Mouse (Mus musculus): Measurements from ENCODE around the gene Tram2. TPM values are rescaled to one million over a fixed set of nuclear protein-coding genes. Genes with fewer than 3 reads are reported as not detected.
A peak's percentile ranks its signal among the peaks of the same experiment; 100 is the strongest.

Gene Tram2
- polyA plus RNA-seq, 1 experiment from 2014 or later: 9.1 TPM

GRCm38 (mm10) chr1:21064153-21064552 lies 14.9 kb downstream of the Tram2 start:
- Histone ChIP-seq H3K36me3 (peaks cover 23% of the 10 kb centered on the region), H3K4me3 (no peak overlapping the region), H3K27me3 (no peaks in the 10 kb centered on the region), H3K27ac (no peak overlapping the region), H3K9me3 (peaks cover 5% of the 10 kb centered on the region; the same call in 1 of the 2 replicates), H3K4me1 (peaks cover 5% of the 10 kb centered on the region; the same call in 1 of the 2 replicates), H3K9ac (no peak overlapping the region), H3K4me2 (no peak overlapping the region)
- no peak for ATAC-seq (ENCODE audit: insufficient number of reproducible peaks, insufficient read depth, low FRiP score, low TSS enrichment, low read depth)
- 91% methylated on average over 5 of the region's 5 CpGs for WGBS

GRCm38 (mm10) chr1:21059385-21060109 lies 19.5 kb downstream of the Tram2 start:
- Histone ChIP-seq H3K9ac (no peak overlapping the region), H3K4me2 (no peak overlapping the region), H3K36me3 (peaks cover 21% of the 10 kb centered on the region; the same call in 1 of the 2 replicates), H3K4me3 (no peak overlapping the region), H3K4me1 (peaks cover 5% of the 10 kb centered on the region; the same call in 1 of the 2 replicates), H3K27ac (no peak overlapping the region), H3K9me3 (0 out of 2 replicates have a peak, but pooled peaks cover 4% of the 10 kb centered on the region), H3K27me3 (no peaks in the 10 kb centered on the region)
- no peak for ATAC-seq (ENCODE audit: insufficient number of reproducible peaks, insufficient read depth, low FRiP score, low TSS enrichment, low read depth)
- WGBS: 90% methylated on average over 5 of the region's 5 CpGs

- H3K9me3 ChIP-seq: 0 out of 2 replicates have a peak, but pooled peaks cover under 1% of the 10 kb centered on the region
- ATAC-seq (ENCODE audit: insufficient number of reproducible peaks, insufficient read depth, low FRiP score, low TSS enrichment, low read depth): no peak
- 58% methylated on average over 9 of the region's 9 CpGs for WGBS
- no peak overlapping the region for H3K9ac ChIP-seq
- no peaks in the 10 kb centered on the region for H3K27me3 ChIP-seq
- H3K4me3 ChIP-seq: no peak overlapping the region
- peak overlapping the region; percentile 58 for H3K27ac ChIP-seq
- H3K4me2 ChIP-seq: no peak overlapping the region
- H3K4me1 ChIP-seq: peaks cover 29% of the 10 kb centered on the region
- H3K36me3 ChIP-seq: peaks cover 4% of the 10 kb centered on the region; the same call in 1 of the 2 replicates
Observed at GRCm38 (mm10) chr1:21053009-21053408, 26.0 kb downstream of the Tram2 start.

GRCm38 (mm10) chr1:21052608-21053007 lies 26.4 kb downstream of the Tram2 start:
- Histone ChIP-seq H3K4me2 (no peak overlapping the region), H3K27me3 (no peaks in the 10 kb centered on the region), H3K27ac (peak overlapping the region; percentile 58), H3K36me3 (peaks cover 3% of the 10 kb centered on the region; the same call in 1 of the 2 replicates), H3K9ac (no peak overlapping the region), H3K9me3 (no peaks in the 10 kb centered on the region), H3K4me3 (no peak overlapping the region), H3K4me1 (peaks cover 33% of the 10 kb centered on the region)
- 43% methylated on average over 5 of the region's 5 CpGs for WGBS
- ATAC-seq (ENCODE audit: insufficient number of reproducible peaks, insufficient read depth, low FRiP score, low TSS enrichment, low read depth): no peak

GRCm38 (mm10) chr1:21052132-21052545 lies 26.9 kb downstream of the Tram2 start:
- Histone ChIP-seq H3K4me3 (no peak overlapping the region), H3K9me3 (no peaks in the 10 kb centered on the region), H3K9ac (no peak overlapping the region), H3K4me1 (peaks cover 33% of the 10 kb centered on the region), H3K27me3 (no peaks in the 10 kb centered on the region), H3K4me2 (no peak overlapping the region), H3K27ac (peak overlapping the region; percentile 58; the same call in 1 of the 2 replicates), H3K36me3 (peaks cover 3% of the 10 kb centered on the region; the same call in 1 of the 2 replicates)
- ATAC-seq (ENCODE audit: insufficient number of reproducible peaks, insufficient read depth, low FRiP score, low TSS enrichment, low read depth): no peak
- WGBS: 55% methylated on average over 5 of the region's 5 CpGs

GRCm38 (mm10) chr1:21049005-21049404 lies 30.0 kb downstream of the Tram2 start:
- H3K27ac ChIP-seq: no peak overlapping the region
- peaks cover 33% of the 10 kb centered on the region for H3K4me1 ChIP-seq

GRCm38 (mm10) chr1:21048402-21048801 lies 30.6 kb downstream of the Tram2 start:
- no peak for ATAC-seq (ENCODE audit: insufficient number of reproducible peaks, insufficient read depth, low FRiP score, low TSS enrichment, low read depth)
- Histone ChIP-seq H3K9me3 (no peaks in the 10 kb centered on the region), H3K4me1 (peaks cover 29% of the 10 kb centered on the region), H3K4me2 (no peak overlapping the region), H3K4me3 (no peak overlapping the region), H3K27ac (no peak overlapping the region), H3K36me3 (peaks cover 3% of the 10 kb centered on the region; the same call in 1 of the 2 replicates), H3K9ac (no peak overlapping the region), H3K27me3 (no peaks in the 10 kb centered on the region)
- 82% methylated on average over 8 of the region's 8 CpGs for WGBS

More at GRCm38 (mm10) chr1:21049005-21049404, 30.0 kb downstream of the Tram2 start:
- 89% methylated on average over 5 of the region's 5 CpGs for WGBS
- no peak overlapping the region for H3K4me2 ChIP-seq
- H3K27me3 ChIP-seq: no peaks in the 10 kb centered on the region
- no peaks in the 10 kb centered on the region for H3K9me3 ChIP-seq
- H3K36me3 ChIP-seq: peaks cover 3% of the 10 kb centered on the region; the same call in 1 of the 2 replicates
- no peak for ATAC-seq (ENCODE audit: insufficient number of reproducible peaks, insufficient read depth, low FRiP score, low TSS enrichment, low read depth)
- H3K4me3 ChIP-seq: no peak overlapping the region
- no peak overlapping the region for H3K9ac ChIP-seq

- no peak for ATAC-seq (ENCODE audit: insufficient number of reproducible peaks, insufficient read depth, low FRiP score, low TSS enrichment, low read depth)
- no peak overlapping the region for H3K9ac ChIP-seq
- no peak overlapping the region for H3K4me2 ChIP-seq
- no peaks in the 10 kb centered on the region for H3K9me3 ChIP-seq
- H3K36me3 ChIP-seq: no peaks in the 10 kb centered on the region
- H3K4me3 ChIP-seq: no peak overlapping the region
- no peak overlapping the region for H3K27ac ChIP-seq
- WGBS: 86% methylated on average over 7 of the region's 7 CpGs
- H3K27me3 ChIP-seq: no peaks in the 10 kb centered on the region
- peaks cover 28% of the 10 kb centered on the region for H3K4me1 ChIP-seq
Observed at GRCm38 (mm10) chr1:21042461-21042860, 36.6 kb downstream of the Tram2 start.

GRCm38 (mm10) chr1:21040610-21041326 lies 38.3 kb downstream of the Tram2 start:
- Histone ChIP-seq H3K9me3 (no peaks in the 10 kb centered on the region), H3K4me3 (no peak overlapping the region), H3K27ac (peak overlapping the region; percentile 76), H3K4me2 (no peak overlapping the region; the same call in 1 of the 2 replicates), H3K27me3 (no peaks in the 10 kb centered on the region), H3K36me3 (peaks cover 16% of the 10 kb centered on the region; the same call in 1 of the 2 replicates), H3K4me1 (peaks cover 28% of the 10 kb centered on the region), H3K9ac (no peak overlapping the region)
- ATAC-seq (ENCODE audit: insufficient number of reproducible peaks, insufficient read depth, low FRiP score, low TSS enrichment, low read depth): no peak; the same call in 1 of the 2 replicates
- 50% methylated on average over 7 of the region's 7 CpGs for WGBS

- no peak overlapping the region for H3K4me2 ChIP-seq
- 90% methylated on average over 7 of the region's 7 CpGs for WGBS
- H3K4me3 ChIP-seq: no peak overlapping the region
- H3K4me1 ChIP-seq: peaks cover 28% of the 10 kb centered on the region
- peaks cover 16% of the 10 kb centered on the region; the same call in 1 of the 2 replicates for H3K36me3 ChIP-seq
- no peak for ATAC-seq (ENCODE audit: insufficient number of reproducible peaks, insufficient read depth, low FRiP score, low TSS enrichment, low read depth)
- H3K9me3 ChIP-seq: no peaks in the 10 kb centered on the region
- no peak overlapping the region for H3K27ac ChIP-seq
- H3K9ac ChIP-seq: no peak overlapping the region
- H3K27me3 ChIP-seq: no peaks in the 10 kb centered on the region
Observed at GRCm38 (mm10) chr1:21040173-21040572, 38.9 kb downstream of the Tram2 start.

- Histone ChIP-seq H3K4me3 (no peak overlapping the region), H3K9me3 (no peaks in the 10 kb centered on the region), H3K27ac (no peak overlapping the region), H3K4me1 (peaks cover 28% of the 10 kb centered on the region), H3K4me2 (no peak overlapping the region), H3K36me3 (peaks cover 16% of the 10 kb centered on the region; the same call in 1 of the 2 replicates), H3K27me3 (no peaks in the 10 kb centered on the region), H3K9ac (no peak overlapping the region)
- no peak for ATAC-seq (ENCODE audit: insufficient number of reproducible peaks, insufficient read depth, low FRiP score, low TSS enrichment, low read depth)
- whole genome bisulfite sequencing: 84% methylated on average over 3 of the region's 3 CpGs
Observed at GRCm38 (mm10) chr1:21039564-21039963, 39.5 kb downstream of the Tram2 start.

Data from embryonic facial prominence, embryonic 13.5 days (tissue).